Mouse (Mus musculus) adrenal gland, adult (tissue): ENCODE data around the gene Zfp579.

Experiments used
- DNase-seq, 2 experiments: peaks; one replicate each; pipeline ENCODE4 v3.0.0; 2022 to 2023; ENCODE audit warnings: low spot score in 1 of 2; ENCODE audit not compliant: inconsistent age in 2 of 2

Gene Zfp579

GRCm38 (mm10) chr7:4963527-4963926 lies 32.4 kb downstream of the Zfp579 start:
- no peak for DNase-seq

GRCm38 (mm10) chr7:4957361-4957760 lies 38.6 kb downstream of the Zfp579 start:
- DNase-seq: no peak

- DNase-seq: no peak
Observed at GRCm38 (mm10) chr7:4953815-4954445, 42.0 kb downstream of the Zfp579 start.

- DNase-seq: peak; percentile 78 to 80
Observed at GRCm38 (mm10) chr7:4950561-4951342, 45.2 kb downstream of the Zfp579 start.

GRCm38 (mm10) chr7:4948386-4948785 lies 47.6 kb downstream of the Zfp579 start:
- DNase-seq: no peak

GRCm38 (mm10) chr7:4947855-4948254 lies 48.1 kb downstream of the Zfp579 start:
- peak; percentile 72 to 85 for DNase-seq

- DNase-seq: peak; percentile 93 to 98
Observed at GRCm38 (mm10) chr7:4943223-4943815, 52.6 kb downstream of the Zfp579 start.

- no peak for DNase-seq
Observed at GRCm38 (mm10) chr7:4942673-4943072, 53.3 kb downstream of the Zfp579 start.

GRCm38 (mm10) chr7:4940068-4940479 lies 55.9 kb downstream of the Zfp579 start:
- DNase-seq: peak; percentile 82 to 96

GRCm38 (mm10) chr7:4938456-4938855 lies 57.5 kb downstream of the Zfp579 start:
- peak; percentile 72 to 91 for DNase-seq

- DNase-seq: no peak
Observed at GRCm38 (mm10) chr7:4937392-4937791, 58.6 kb downstream of the Zfp579 start.

- peak in 1 of 2 experiments; percentile 13 for DNase-seq
Observed at GRCm38 (mm10) chr7:4936832-4937231, 59.1 kb downstream of the Zfp579 start.

- DNase-seq: peak; percentile 47 to 71
Observed at GRCm38 (mm10) chr7:4934160-4934914, 61.6 kb downstream of the Zfp579 start.
